11 mouse cellular contexts compared by ENCODE assay signal in genomic region chr4:152202905-152203304, GRCm38 (mm10). TPM values are rescaled to one million over a fixed set of nuclear protein-coding genes. Genes with fewer than 3 reads are reported as not detected.
DNase-seq lines count a peak whose midpoint lies in the region; ATAC-seq and TF ChIP-seq lines count a peak whose summit lies in the region.
"Had no signal": no experiment of that assay in that cellular context is flagged by ENCODE, and none has a peak within 500 bp of the region (broad histone marks: within the 10 kb centered on the region; RNA-seq: fewer than 3 reads in every experiment).

No protein-coding gene starts in this region.

- TF ChIP-seq CTCF in liver, postnatal 0 days (IDR thresholded peaks at IDR 0.05; ENCODE audit: low read depth) = no peak

- no peak overlapping the region for H3K4me2 ChIP-seq in heart, embryonic 15.5 days
- no peak overlapping the region for H3K4me2 ChIP-seq in liver, postnatal 0 days (ENCODE audit: low read depth, low read length)
- H3K4me2 ChIP-seq: forebrain, embryonic 12.5 days had no signal

- ATAC-seq in heart, embryonic 15.5 days (replicated peaks; ENCODE audit: insufficient number of reproducible peaks, insufficient read depth, low FRiP score, low read depth) = peak; percentile 33; the same call in 1 of the 2 replicates
- no peak for ATAC-seq in liver, postnatal 0 days

- H3K27me3 ChIP-seq in heart, embryonic 15.5 days = no peaks in the 10 kb centered on the region
- no peaks in the 10 kb centered on the region for H3K27me3 ChIP-seq in liver, postnatal 0 days (ENCODE audit: insufficient read depth, low read length)
- H3K27me3 ChIP-seq: forebrain, embryonic 12.5 days had no signal

- no peak for TF ChIP-seq EP300 in liver, postnatal 0 days (IDR thresholded peaks at IDR 0.05; ENCODE audit: low read depth)

- no peaks in the 10 kb centered on the region for H3K36me3 ChIP-seq in heart, embryonic 15.5 days
- no peaks in the 10 kb centered on the region for H3K36me3 ChIP-seq in liver, postnatal 0 days (replicated peaks; ENCODE audit: insufficient read depth, low read length)
- H3K36me3 ChIP-seq: forebrain, embryonic 12.5 days had no signal

- no peak overlapping the region for H3K4me3 ChIP-seq in heart, embryonic 15.5 days
- no peak overlapping the region for H3K4me3 ChIP-seq in liver, postnatal 0 days (ENCODE audit: low read depth, low read length)
- H3K4me3 ChIP-seq: forebrain, embryonic 12.5 days had no signal

- no peaks in the 10 kb centered on the region for H3K9me3 ChIP-seq in heart, embryonic 15.5 days (replicated peaks)
- H3K9me3 ChIP-seq in liver, postnatal 0 days (ENCODE audit: low read length) = no peaks in the 10 kb centered on the region
- H3K9me3 ChIP-seq: forebrain, embryonic 12.5 days had no signal

- DNase-seq in frontal cortex, adult 2 months (ENCODE audit: extremely low spot score in 1 of 2, low spot score in 1 of 2) = peak; percentile 71 to 75
- DNase-seq in frontal cortex, postnatal 25 days (ENCODE audit: low spot score in 2 of 2) = no peak
- peak; percentile 43 for DNase-seq in left cerebral cortex, adult 11 months (ENCODE audit: low spot score)
- DNase-seq in left cerebral cortex, postnatal 4 days = no peak
- peak; percentile 69 for DNase-seq in right cerebral cortex, postnatal 25 days
- DNase-seq in liver, postnatal 0 days = no peak
- DNase-seq in spleen, adult 18-20 months = no peak
- DNase-seq: cerebellum, postnatal 10 days had no signal

- peaks cover 56% of the 10 kb centered on the region for H3K4me1 ChIP-seq in heart, embryonic 15.5 days (replicated peaks)
- peaks cover 25% of the 10 kb centered on the region for H3K4me1 ChIP-seq in liver, postnatal 0 days (ENCODE audit: insufficient read depth)

- H3K9ac ChIP-seq in heart, embryonic 15.5 days = no peak overlapping the region
- no peak overlapping the region for H3K9ac ChIP-seq in liver, postnatal 0 days (replicated peaks)
- H3K9ac ChIP-seq: forebrain, embryonic 12.5 days had no signal

- WGBS in heart, embryonic 15.5 days = 47% methylated on average over 3 of the region's 3 CpGs
- WGBS in liver, postnatal 0 days (ENCODE audit: insufficient replicate concordance) = 65% methylated on average over 3 of the region's 3 CpGs

- 0 out of 2 replicates have a peak overlapping the region, but pooled peaks have one; percentile 13 for H3K27ac ChIP-seq in heart, embryonic 15.5 days
- no peak overlapping the region for H3K27ac ChIP-seq in liver, postnatal 0 days (ENCODE audit: low read depth)
- H3K27ac ChIP-seq: forebrain, embryonic 12.5 days had no signal

- intact Hi-C loops in left cerebral cortex, postnatal 4 days (cut with DNase I) = no loop called here

RNA-seq across cellular contexts. Expression of gene Acot7, which starts 25.0 kb away (rescaled TPM):
- polyA plus RNA-seq in frontal cortex, adult 2 months (2012; rRNA removed) = 304 and 344 TPM in 2 replicates
- 100 to 1,000 TPM; 349 to 380 TPM for total RNA-seq in left cerebral cortex, postnatal 4 days (2021)
- 58.4 and 73.4 TPM in 2 replicates for polyA plus RNA-seq in heart, embryonic 15.5 days (2015; fragmentation: Nextera tagmentation; extraction: Ambion mirVana)
- polyA plus RNA-seq in liver, postnatal 0 days (2015; fragmentation: Nextera tagmentation; extraction: Ambion mirVana) = 10.7 and 12.0 TPM in 2 replicates

RNA-seq across cellular contexts. Expression of gene Hes2, which starts 44.2 kb away (rescaled TPM):
- polyA plus RNA-seq in frontal cortex, adult 2 months (2012; rRNA removed) = not detected in 2 replicates
- not detected for total RNA-seq in left cerebral cortex, postnatal 4 days (2021)
- polyA plus RNA-seq in heart, embryonic 15.5 days (2015; fragmentation: Nextera tagmentation; extraction: Ambion mirVana) = 0.23 TPM in 1 of 2 replicates, not detected in the other
- not detected in 2 replicates for polyA plus RNA-seq in liver, postnatal 0 days (2015; fragmentation: Nextera tagmentation; extraction: Ambion mirVana)
- polyA plus RNA-seq: forebrain, embryonic 12.5 days; limb, embryonic 11.5 days had no signal

RNA-seq across cellular contexts. Expression of gene Espn, which starts 50.7 kb away (rescaled TPM):
- polyA plus RNA-seq in frontal cortex, adult 2 months (2012; rRNA removed) = 1.1 and 1.3 TPM in 2 replicates
- total RNA-seq in left cerebral cortex, postnatal 4 days (2021) = under 1 TPM in 1 of 2 experiments, not detected in 1; 0.46 TPM
- polyA plus RNA-seq in heart, embryonic 15.5 days (2015; fragmentation: Nextera tagmentation; extraction: Ambion mirVana) = 0.93 and 2.1 TPM in 2 replicates
- polyA plus RNA-seq in liver, postnatal 0 days (2015; fragmentation: Nextera tagmentation; extraction: Ambion mirVana) = 1.8 and 2.2 TPM in 2 replicates

Comparison
In these comparisons a context has a peak if more than half of its experiments do, and no peak if none do; other contexts are left out.
1. DNase-seq: peak in frontal cortex, adult 2 months (2 of 2), left cerebral cortex, adult 11 months (single experiment) and right cerebral cortex, postnatal 25 days (single experiment); none in frontal cortex, postnatal 25 days (0 of 2), left cerebral cortex, postnatal 4 days (single experiment), liver, postnatal 0 days (single experiment) and spleen, adult 18-20 months (0 of 2).